Mouse (Mus musculus) megakaryocyte, embryonic 14.5 days (primary cell): ENCODE measurements around the gene Nipbl.

Experiments used
- FLI1 ChIP-seq: IDR thresholded peaks from 2 replicates; pipeline ENCODE4 v1.6.1; 2012; ENCODE audit warnings: low read length, inconsistent platforms, mixed read lengths
- GATA1 ChIP-seq: IDR thresholded peaks from 3 replicates; pipeline ENCODE4 v1.6.1; 2012; ENCODE audit warnings: mixed read lengths, low read length, inconsistent platforms, borderline replicate concordance

GRCm38 (mm10) chr15:8429502-8429901 lies 14.8 kb downstream of the Nipbl start:
- no peak for TF ChIP-seq GATA1
- no peak for TF ChIP-seq FLI1
